Mouse (Mus musculus) thymus, postnatal 36 days (tissue): ENCODE data around the gene Olfr1395.

Experiments used
- DNase-seq, 2 experiments: peaks; one replicate each; pipeline ENCODE4 v3.0.0; 2022; ENCODE audit warnings: mixed read lengths in 2 of 2

The Olfr1395 gene

GRCm38 (mm10) chr11:49141974-49142373 is at the start of gene Olfr1395:
Gene Olfr1395 (plus strand): TSS chr11:49142274.
- DNase-seq = no peak

- DNase-seq = peak in 1 of 2 experiments; percentile 34
Observed at GRCm38 (mm10) chr11:49092786-49093185, 49.3 kb upstream of the Olfr1395 start.

GRCm38 (mm10) chr11:49093861-49094660 is 48.0 kb upstream of the Olfr1395 start:
- peak; percentile 60 to 67 for DNase-seq

- DNase-seq = no peak
Observed at GRCm38 (mm10) chr11:49095367-49095766, 46.7 kb upstream of the Olfr1395 start.

GRCm38 (mm10) chr11:49100409-49100808 is 41.7 kb upstream of the Olfr1395 start:
- no peak for DNase-seq

- DNase-seq = peak; percentile 53 to 71
Observed at GRCm38 (mm10) chr11:49101500-49101899, 40.6 kb upstream of the Olfr1395 start.

GRCm38 (mm10) chr11:49103047-49103693 is 38.9 kb upstream of the Olfr1395 start:
- peak; percentile 85 to 90 for DNase-seq

- no peak for DNase-seq
Observed at GRCm38 (mm10) chr11:49105752-49106151, 36.3 kb upstream of the Olfr1395 start.

- no peak for DNase-seq
Observed at GRCm38 (mm10) chr11:49107650-49108537, 34.2 kb upstream of the Olfr1395 start.

- peak; percentile 46 to 50 for DNase-seq
Observed at GRCm38 (mm10) chr11:49108833-49109232, 33.2 kb upstream of the Olfr1395 start.

- DNase-seq = no peak
Observed at GRCm38 (mm10) chr11:49111000-49111399, 31.1 kb upstream of the Olfr1395 start.

GRCm38 (mm10) chr11:49112624-49113219 is 29.4 kb upstream of the Olfr1395 start:
- no peak for DNase-seq

- DNase-seq = no peak
Observed at GRCm38 (mm10) chr11:49114158-49114557, 27.9 kb upstream of the Olfr1395 start.

- no peak for DNase-seq
Observed at GRCm38 (mm10) chr11:49114774-49115173, 27.3 kb upstream of the Olfr1395 start, which contains the start of gene Olfr1396. Gene Olfr1396 (minus strand): TSS chr11:49114874.

- no peak for DNase-seq
Observed at GRCm38 (mm10) chr11:49119635-49120034, 22.4 kb upstream of the Olfr1395 start.

- DNase-seq = no peak
Observed at GRCm38 (mm10) chr11:49124169-49124568, 17.9 kb upstream of the Olfr1395 start.

- DNase-seq = no peak
Observed at GRCm38 (mm10) chr11:49154077-49154476, 12.0 kb downstream of the Olfr1395 start, which contains the start of gene Olfr1394. Gene Olfr1394 (plus strand): TSS chr11:49154377.

GRCm38 (mm10) chr11:49156821-49157814 is 15.0 kb downstream of the Olfr1395 start:
- no peak for DNase-seq

GRCm38 (mm10) chr11:49168839-49169611 is 27.0 kb downstream of the Olfr1395 start:
- peak in 1 of 2 experiments; percentile 8 for DNase-seq

- DNase-seq = no peak
Observed at GRCm38 (mm10) chr11:49170576-49170975, 28.5 kb downstream of the Olfr1395 start.
